Mouse (Mus musculus): ENCODE data around the gene Ifih1.

Ifih1 gene

GRCm38 (mm10) chr2:62630446-62630845 lies 15.6 kb downstream of the Ifih1 start:
- no peak for DNase-seq (ENCODE audit: low spot score)

GRCm38 (mm10) chr2:62628356-62628755 lies 17.7 kb downstream of the Ifih1 start:
- DNase-seq (ENCODE audit: low spot score) = no peak

- no peak for DNase-seq (ENCODE audit: low spot score)
Observed at GRCm38 (mm10) chr2:62627728-62628127, 18.3 kb downstream of the Ifih1 start.

GRCm38 (mm10) chr2:62623024-62623441 lies 23.0 kb downstream of the Ifih1 start:
- DNase-seq (ENCODE audit: low spot score) = no peak

- DNase-seq (ENCODE audit: low spot score) = no peak
Observed at GRCm38 (mm10) chr2:62619679-62620078, 26.4 kb downstream of the Ifih1 start.

GRCm38 (mm10) chr2:62618934-62619341 lies 27.1 kb downstream of the Ifih1 start:
- no peak for DNase-seq (ENCODE audit: low spot score)

- no peak for DNase-seq (ENCODE audit: low spot score)
Observed at GRCm38 (mm10) chr2:62613133-62613532, 32.9 kb downstream of the Ifih1 start.

- DNase-seq (ENCODE audit: low spot score) = no peak
Observed at GRCm38 (mm10) chr2:62606205-62606604, 39.9 kb downstream of the Ifih1 start.

- DNase-seq (ENCODE audit: low spot score) = no peak
Observed at GRCm38 (mm10) chr2:62603530-62603929, 42.5 kb downstream of the Ifih1 start.

GRCm38 (mm10) chr2:62596586-62596985 lies 49.5 kb downstream of the Ifih1 start:
- no peak for DNase-seq (ENCODE audit: low spot score)

- DNase-seq (ENCODE audit: low spot score) = no peak
Observed at GRCm38 (mm10) chr2:62594491-62594890, 51.6 kb downstream of the Ifih1 start.

GRCm38 (mm10) chr2:62591555-62591954 lies 54.5 kb downstream of the Ifih1 start:
- DNase-seq (ENCODE audit: low spot score) = no peak

GRCm38 (mm10) chr2:62589333-62589732 lies 56.7 kb downstream of the Ifih1 start:
- DNase-seq (ENCODE audit: low spot score) = no peak

GRCm38 (mm10) chr2:62585769-62586168 lies 60.3 kb downstream of the Ifih1 start:
- no peak for DNase-seq (ENCODE audit: low spot score)

- no peak for DNase-seq (ENCODE audit: low spot score)
Observed at GRCm38 (mm10) chr2:62574962-62575361, 71.1 kb downstream of the Ifih1 start.

GRCm38 (mm10) chr2:62574250-62574649 lies 71.8 kb downstream of the Ifih1 start:
- DNase-seq (ENCODE audit: low spot score) = no peak

GRCm38 (mm10) chr2:62573753-62574159 lies 72.3 kb downstream of the Ifih1 start, which contains the start of gene Fap:
Gene Fap (minus strand): TSS chr2:62574075.
- DNase-seq (ENCODE audit: low spot score) = no peak

GRCm38 (mm10) chr2:62573099-62573752 lies 72.8 kb downstream of the Ifih1 start:
- no peak for DNase-seq (ENCODE audit: low spot score)

- no peak for DNase-seq (ENCODE audit: low spot score)
Observed at GRCm38 (mm10) chr2:62564687-62565086, 81.4 kb downstream of the Ifih1 start.

GRCm38 (mm10) chr2:62562661-62563485 lies 83.2 kb downstream of the Ifih1 start:
- no peak for DNase-seq (ENCODE audit: low spot score)

- DNase-seq (ENCODE audit: low spot score) = no peak
Observed at GRCm38 (mm10) chr2:62557417-62557816, 88.6 kb downstream of the Ifih1 start.

- DNase-seq (ENCODE audit: low spot score) = no peak
Observed at GRCm38 (mm10) chr2:62556349-62556748, 89.7 kb downstream of the Ifih1 start.

GRCm38 (mm10) chr2:62549659-62550058 lies 96.4 kb downstream of the Ifih1 start:
- DNase-seq (ENCODE audit: low spot score) = no peak

All from testis, postnatal 14 days (tissue).